In genomic region chr6:143373686-143374273, GRCm38 (mm10) we compare ENCODE assay signal across 8 mouse cellular contexts.
DNase-seq lines count a peak whose midpoint lies in the region; ATAC-seq lines count a peak whose summit lies in the region.

No protein-coding gene starts in this region.

- no peaks in the 10 kb centered on the region for H3K36me3 ChIP-seq in forebrain, embryonic 10.5 days (replicated peaks)
- H3K36me3 ChIP-seq in hindbrain, embryonic 11.5 days (ENCODE audit: control insufficient read depth, insufficient read depth, low read length) = no peaks in the 10 kb centered on the region

- DNase-seq in gastrocnemius, adult 18-20 months (ENCODE audit: low spot score) = peak; percentile 34
- no peak for DNase-seq in gastrocnemius, postnatal 25 days
- DNase-seq in c-Kit-positive CD71-positive TER-119-negative erythroid progenitor cells, embryonic 14.5 days (ENCODE audit: low read depth) = peak; percentile 31
- peak; percentile 70 for DNase-seq in forebrain, embryonic 10.5 days (ENCODE audit: extremely low spot score, low spot score)
- peak; percentile 83 for DNase-seq in hindbrain, embryonic 11.5 days (ENCODE audit: low spot score)
- DNase-seq in layer of hippocampus, postnatal 10 days (ENCODE audit: low spot score in 2 of 2) = peak; percentile 66 to 70
- peak; percentile 80 for DNase-seq in lung, postnatal 36 days
- DNase-seq in right cerebral cortex, postnatal 4 days = peak; percentile 46

- 0 out of 2 replicates have a peak overlapping the region, but pooled peaks have one; percentile 25 for H3K27ac ChIP-seq in forebrain, embryonic 10.5 days
- H3K27ac ChIP-seq in hindbrain, embryonic 11.5 days (ENCODE audit: low read depth, low read length) = no peak overlapping the region

- peaks cover 26% of the 10 kb centered on the region for H3K4me1 ChIP-seq in forebrain, embryonic 10.5 days
- H3K4me1 ChIP-seq in hindbrain, embryonic 11.5 days (replicated peaks; ENCODE audit: control insufficient read depth, insufficient read depth, low read length) = no peaks in the 10 kb centered on the region

- H3K27me3 ChIP-seq in forebrain, embryonic 10.5 days (ENCODE audit: poor library complexity, severe bottlenecking) = no peaks in the 10 kb centered on the region
- H3K27me3 ChIP-seq in hindbrain, embryonic 11.5 days (ENCODE audit: control insufficient read depth, insufficient read depth, low read length) = no peaks in the 10 kb centered on the region

- no peak overlapping the region for H3K9ac ChIP-seq in hindbrain, embryonic 11.5 days (ENCODE audit: low read depth, low read length)

- H3K4me2 ChIP-seq in hindbrain, embryonic 11.5 days (replicated peaks; ENCODE audit: low read depth, low read length) = no peak overlapping the region

- peak; percentile 56; the same call in 1 of the 2 replicates for ATAC-seq in hindbrain, embryonic 11.5 days (ENCODE audit: low FRiP score)

- H3K4me3 ChIP-seq in forebrain, embryonic 10.5 days = no peak overlapping the region
- H3K4me3 ChIP-seq in hindbrain, embryonic 11.5 days (ENCODE audit: low read depth, low read length) = no peak overlapping the region

- 57% methylated on average over 15 of the region's 15 CpGs for WGBS in forebrain, embryonic 10.5 days
- WGBS in hindbrain, embryonic 11.5 days = 57% methylated on average over 15 of the region's 15 CpGs

- no peaks in the 10 kb centered on the region for H3K9me3 ChIP-seq in forebrain, embryonic 10.5 days
- H3K9me3 ChIP-seq in hindbrain, embryonic 11.5 days (ENCODE audit: control insufficient read depth, low read length) = no peaks in the 10 kb centered on the region
